Mouse (Mus musculus) small intestine, adult 2 months (tissue): ENCODE measurements around the gene Rpl10.

Source experiments
- CTCF ChIP-seq: fragments of 200-500 bp; IDR thresholded peaks from 2 replicates; pipeline ENCODE4 v1.5.1; 2012; ENCODE audit warnings: low read depth, mild to moderate bottlenecking, control low read depth, inconsistent platforms, low read length, moderate library complexity, mixed read lengths; ENCODE audit not compliant: insufficient replicate concordance, insufficient read length; ENCODE audit errors: extremely low read depth
- POLR2A ChIP-seq: fragments of 200-500 bp; IDR thresholded peaks from 2 replicates; pipeline ENCODE4 v1.6.1; 2012; ENCODE audit warnings: low read depth, mild to moderate bottlenecking, control low read depth, inconsistent platforms, low read length, moderate library complexity

GRCm38 (mm10) chrX:74243807-74244206 lies 26.8 kb upstream of the Rpl10 start:
- TF ChIP-seq POLR2A = no peak
- no peak for TF ChIP-seq CTCF
